Mouse (Mus musculus) heart, embryonic 13.5 days (tissue): ENCODE data around the gene Ptprm. TPM values are rescaled to one million over a fixed set of nuclear protein-coding genes. Genes with fewer than 3 reads are reported as not detected.

Experiments used
- ATAC-seq: fragments of 200-750 bp; cut with Nextera tagmentation; 2 replicates; pipeline ENCODE4 v1.8.0; 2017; ENCODE audit warnings: moderate TSS enrichment; ENCODE audit not compliant: insufficient number of reproducible peaks, low FRiP score, low TSS enrichment; ENCODE audit errors: extremely low read depth
- H3K27ac ChIP-seq: fragments of 300-500 bp; sonication (generic); replicated peaks from 2 replicates; pipeline ENCODE4 v1.5.1; 2015; ENCODE audit warnings: moderate library complexity, mild to moderate bottlenecking, inconsistent platforms
- H3K27me3 ChIP-seq: fragments of 300-500 bp; sonication (generic); replicated peaks from 2 replicates; pipeline ENCODE4 v1.6.1; 2015; ENCODE audit warnings: mild to moderate bottlenecking, inconsistent platforms
- H3K36me3 ChIP-seq: fragments of 300-500 bp; sonication (generic); 2 replicates; pipeline ENCODE4 v1.6.1; 2015; ENCODE audit warnings: mild to moderate bottlenecking, inconsistent platforms
- H3K4me1 ChIP-seq: fragments of 300-500 bp; sonication (generic); 2 replicates; pipeline ENCODE4 v1.6.1; 2015; ENCODE audit warnings: inconsistent platforms
- H3K4me2 ChIP-seq: fragments of 300-500 bp; sonication (generic); 2 replicates; pipeline ENCODE4 v1.6.1; 2015; ENCODE audit warnings: inconsistent platforms, mild to moderate bottlenecking, moderate library complexity
- H3K4me3 ChIP-seq: fragments of 300-500 bp; sonication (generic); 2 replicates; pipeline ENCODE4 v1.5.1; 2015; ENCODE audit warnings: moderate library complexity, mild to moderate bottlenecking, inconsistent platforms
- H3K9ac ChIP-seq: fragments of 300-500 bp; sonication (generic); 2 replicates; pipeline ENCODE4 v1.6.1; 2015; ENCODE audit warnings: inconsistent platforms, mild to moderate bottlenecking, moderate library complexity
- H3K9me3 ChIP-seq: fragments of 300-500 bp; sonication (generic); 2 replicates; pipeline ENCODE4 v1.6.1; 2016; ENCODE audit warnings: inconsistent platforms
- WGBS: fragments of 180-500 bp; shearing (Covaris S2); methylation state at CpG from one replicate; pipeline ENCODE4 v1.1.7; 2015; ENCODE audit warnings: mixed read lengths; 5-methylcytosine and 5-hydroxymethylcytosine counted together
- polyA plus RNA-seq: library from polyadenylated mRNA; unstranded; fragments of >200 nt; fragmentation: Nextera tagmentation; extraction: Ambion mirVana; gene quantifications from 2 replicates; pipeline ENCODE4 v1.2.1, GENCODE M21; 2015

Gene Ptprm
- polyA plus RNA-seq, 1 experiment from 2014 or later, result 12.7 TPM

DNA sequence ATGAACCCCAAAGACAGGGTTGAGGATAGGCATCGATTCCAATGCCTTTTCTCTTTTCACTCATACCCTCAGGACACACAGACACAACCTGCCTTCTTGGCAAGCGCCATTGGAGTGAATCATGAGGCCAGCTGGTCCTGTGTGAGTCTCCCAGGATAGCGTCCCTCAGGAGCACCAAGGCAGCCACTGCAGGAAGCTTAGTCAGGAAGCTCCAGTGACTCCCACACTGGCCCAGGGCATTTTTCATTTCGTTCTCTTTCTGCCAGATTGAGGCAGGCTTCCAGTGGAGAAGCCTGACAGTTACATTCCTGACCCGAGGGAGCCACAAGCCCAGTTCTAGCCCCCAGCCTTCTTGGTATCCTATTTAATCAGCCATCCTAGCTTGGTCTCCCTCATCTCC is 393.3 kb downstream of the Ptprm start:
- H3K36me3 ChIP-seq, result 0 out of 2 replicates have a peak, but pooled peaks cover 4% of the 10 kb centered on the region
- H3K4me1 ChIP-seq, result no peaks in the 10 kb centered on the region
- no peak overlapping the region for H3K4me3 ChIP-seq
- H3K9me3 ChIP-seq, result no peaks in the 10 kb centered on the region
- H3K9ac ChIP-seq, result no peak overlapping the region
- no peak overlapping the region for H3K4me2 ChIP-seq
- ATAC-seq, result no peak
- no peaks in the 10 kb centered on the region for H3K27me3 ChIP-seq
- H3K27ac ChIP-seq, result no peak overlapping the region
- 52% methylated on average over 5 of the region's 5 CpGs for WGBS

DNA sequence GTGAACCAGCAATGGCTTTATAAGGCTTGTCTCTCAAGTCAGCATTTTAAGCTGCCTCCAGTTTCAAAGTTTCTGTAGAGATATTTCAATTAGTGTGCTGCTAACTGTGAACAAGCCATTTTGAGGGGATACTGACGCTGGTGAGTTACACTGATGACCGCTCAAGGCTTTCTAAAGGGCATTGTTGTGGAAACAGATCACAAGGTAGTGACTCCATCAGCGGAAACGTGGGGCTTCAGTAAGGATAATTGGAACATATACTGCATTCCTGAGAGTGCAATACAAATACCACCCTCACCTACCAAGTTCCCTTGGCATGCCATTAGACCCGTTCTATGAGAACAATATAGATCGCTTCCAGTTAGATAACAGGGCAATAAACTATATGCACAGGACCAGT is 393.7 kb downstream of the Ptprm start:
- H3K9ac ChIP-seq, result no peak overlapping the region
- no peak overlapping the region for H3K27ac ChIP-seq
- H3K4me3 ChIP-seq, result no peak overlapping the region
- no peak for ATAC-seq
- 0 out of 2 replicates have a peak, but pooled peaks cover 4% of the 10 kb centered on the region for H3K36me3 ChIP-seq
- no peaks in the 10 kb centered on the region for H3K4me1 ChIP-seq
- no peaks in the 10 kb centered on the region for H3K9me3 ChIP-seq
- H3K27me3 ChIP-seq, result no peaks in the 10 kb centered on the region
- WGBS, result 82% methylated on average over 6 of the region's 6 CpGs
- H3K4me2 ChIP-seq, result no peak overlapping the region

DNA sequence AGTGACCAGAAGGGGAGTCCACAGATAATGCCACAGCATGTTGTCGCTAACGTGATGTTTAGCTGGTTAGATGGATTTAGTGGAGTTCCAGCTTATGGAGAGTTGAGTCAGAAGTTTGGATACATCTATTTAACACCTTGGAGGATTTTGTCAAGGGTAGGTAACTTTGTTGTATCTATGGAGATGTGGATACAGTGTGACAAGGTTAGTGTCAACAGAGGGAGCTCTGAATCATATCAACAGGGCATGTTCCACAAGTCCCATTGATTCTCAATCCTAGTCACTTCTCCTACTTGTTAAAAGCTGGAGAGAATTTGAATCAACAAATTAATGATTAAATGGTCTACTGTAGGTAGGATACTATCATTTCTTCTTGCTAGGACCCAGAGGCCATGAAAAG is 394.4 kb downstream of the Ptprm start:
- Histone ChIP-seq H3K4me2 (no peak overlapping the region), H3K9ac (no peak overlapping the region), H3K36me3 (0 out of 2 replicates have a peak, but pooled peaks cover 4% of the 10 kb centered on the region), H3K27ac (no peak overlapping the region), H3K4me3 (no peak overlapping the region), H3K9me3 (no peaks in the 10 kb centered on the region), H3K4me1 (no peaks in the 10 kb centered on the region), H3K27me3 (no peaks in the 10 kb centered on the region)
- ATAC-seq, result no peak
- WGBS, result 83% methylated on average over 2 of the region's 2 CpGs

DNA sequence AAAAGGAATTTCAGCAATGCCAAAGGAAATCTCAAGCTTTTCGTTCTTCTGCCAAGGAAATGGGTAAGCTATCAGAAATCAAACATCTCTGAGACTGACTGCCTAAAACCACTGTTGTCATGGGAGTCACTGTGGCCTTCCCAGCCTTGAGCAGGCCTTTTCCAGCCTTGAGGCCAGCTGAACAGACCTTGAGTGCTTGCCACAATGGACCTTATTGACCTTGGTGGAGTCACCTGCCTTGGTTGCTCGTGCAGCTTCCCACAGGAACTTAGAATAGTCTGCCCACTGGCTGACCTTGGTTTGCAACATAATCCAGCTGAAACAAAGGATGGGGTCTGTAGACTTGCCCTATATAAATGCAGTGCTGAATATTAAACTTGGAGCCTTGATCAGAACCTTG is 395.5 kb downstream of the Ptprm start:
- Histone ChIP-seq H3K4me1 (no peaks in the 10 kb centered on the region), H3K27me3 (no peaks in the 10 kb centered on the region), H3K4me3 (no peak overlapping the region), H3K4me2 (no peak overlapping the region), H3K27ac (no peak overlapping the region), H3K9ac (no peak overlapping the region), H3K36me3 (0 out of 2 replicates have a peak, but pooled peaks cover 4% of the 10 kb centered on the region), H3K9me3 (no peaks in the 10 kb centered on the region)
- 65% methylated on average over 2 of the region's 2 CpGs for WGBS
- no peak for ATAC-seq

DNA sequence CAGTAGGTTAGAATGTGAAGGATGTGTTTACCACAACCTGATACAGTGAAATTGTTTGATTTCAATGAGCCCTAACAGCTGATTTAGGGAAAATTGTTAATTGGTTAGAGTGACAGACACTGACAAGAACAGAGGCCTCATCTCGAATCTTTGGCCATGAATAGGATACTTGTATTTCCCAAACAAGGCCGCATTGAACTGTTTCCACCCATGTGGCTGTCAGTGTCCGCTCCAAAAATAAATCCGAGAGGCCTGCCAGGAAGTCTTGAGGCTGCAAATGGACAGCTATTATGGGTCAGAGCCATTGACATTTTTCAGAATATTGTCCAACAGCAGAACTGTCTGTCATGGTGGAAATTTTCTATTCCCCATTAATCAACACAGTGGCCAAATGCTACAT is 409.8 kb downstream of the Ptprm start:
- 61% methylated on average over 4 of the region's 4 CpGs for WGBS
- Histone ChIP-seq H3K36me3 (peaks cover 8% of the 10 kb centered on the region; the same call in 1 of the 2 replicates), H3K9ac (no peak overlapping the region)

DNA sequence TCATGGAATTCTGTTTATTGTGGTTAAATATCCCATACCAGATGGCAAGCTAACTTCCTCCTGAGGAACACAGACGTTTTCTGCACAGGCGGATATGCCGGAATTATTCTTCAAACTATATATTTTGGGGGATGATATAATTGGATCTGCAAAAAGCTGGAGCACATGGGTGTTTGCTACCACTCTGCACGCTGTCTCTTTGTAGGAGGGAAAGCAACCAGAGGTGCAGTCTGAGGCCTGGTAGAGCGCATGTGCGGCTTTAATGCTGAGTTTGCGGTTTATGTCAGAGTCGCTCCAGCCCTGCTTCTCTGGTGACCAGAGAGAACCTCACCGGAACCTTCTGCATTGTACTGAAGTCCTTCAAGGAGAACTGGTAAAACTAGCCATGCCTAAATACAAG is 410.7 kb downstream of the Ptprm start:
- Histone ChIP-seq H3K9me3 (no peaks in the 10 kb centered on the region), H3K27ac (no peak overlapping the region), H3K4me2 (no peak overlapping the region), H3K4me1 (no peaks in the 10 kb centered on the region), H3K36me3 (peaks cover 4% of the 10 kb centered on the region; the same call in 1 of the 2 replicates), H3K9ac (no peak overlapping the region), H3K4me3 (no peak overlapping the region), H3K27me3 (no peaks in the 10 kb centered on the region)
- 89% methylated on average over 9 of the region's 9 CpGs for WGBS
- ATAC-seq, result no peak

More for the DNA sequence above, 409.8 kb downstream of the Ptprm start:
- no peak overlapping the region for H3K4me2 ChIP-seq
- ATAC-seq, result no peak
- H3K27me3 ChIP-seq, result no peaks in the 10 kb centered on the region
- H3K9me3 ChIP-seq, result no peaks in the 10 kb centered on the region
- H3K4me3 ChIP-seq, result no peak overlapping the region
- no peak overlapping the region for H3K27ac ChIP-seq
- H3K4me1 ChIP-seq, result no peaks in the 10 kb centered on the region

DNA sequence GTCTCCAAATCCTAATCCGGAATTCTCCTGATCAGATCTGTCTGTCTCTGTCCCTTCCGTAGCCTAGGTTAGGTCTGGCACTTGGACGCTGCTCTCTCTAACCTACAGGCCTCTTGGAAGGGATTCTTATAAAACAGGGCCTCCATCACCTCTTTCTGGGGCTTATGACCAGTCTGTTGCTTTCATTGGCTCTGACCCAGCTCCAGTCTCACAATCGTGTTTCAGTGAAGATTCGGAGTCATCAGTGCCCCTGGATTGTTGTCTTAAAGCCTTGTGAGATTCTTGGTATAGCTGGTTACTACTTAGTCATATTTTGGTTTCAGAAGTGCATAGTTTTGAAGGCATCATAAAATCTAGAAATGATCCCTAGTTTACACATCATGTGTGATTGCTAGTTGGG is 428.6 kb downstream of the Ptprm start:
- Histone ChIP-seq H3K9me3 (peaks cover 13% of the 10 kb centered on the region), H3K4me2 (no peak overlapping the region), H3K4me1 (no peaks in the 10 kb centered on the region), H3K9ac (no peak overlapping the region), H3K36me3 (no peaks in the 10 kb centered on the region), H3K4me3 (no peak overlapping the region), H3K27me3 (no peaks in the 10 kb centered on the region), H3K27ac (no peak overlapping the region)
- WGBS, result 60% methylated on average over 5 of the region's 5 CpGs
- no peak for ATAC-seq

DNA sequence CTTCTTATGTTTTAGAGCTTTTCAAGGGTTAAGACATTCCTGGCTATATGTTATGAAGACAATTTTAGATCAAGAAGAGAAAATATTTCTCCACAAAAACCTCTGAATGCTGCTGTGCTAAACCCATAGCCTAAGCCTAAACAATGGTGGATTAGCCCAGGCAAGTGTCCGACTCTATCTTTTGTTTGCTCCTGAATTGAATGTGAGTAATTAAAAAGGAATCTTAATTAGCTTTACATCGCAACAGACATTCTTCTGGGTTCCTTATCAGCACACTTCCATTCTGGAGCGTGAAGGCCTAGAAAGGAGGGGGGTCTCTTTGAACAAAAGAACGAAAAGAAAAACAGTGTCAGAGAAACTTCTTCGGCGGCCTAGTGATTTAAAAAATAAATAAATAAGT is 439.6 kb downstream of the Ptprm start:
- Histone ChIP-seq H3K9ac (no peak overlapping the region), H3K4me2 (no peak overlapping the region), H3K27ac (no peak overlapping the region), H3K27me3 (no peaks in the 10 kb centered on the region), H3K36me3 (peaks cover 7% of the 10 kb centered on the region; the same call in 1 of the 2 replicates), H3K4me3 (no peak overlapping the region), H3K4me1 (no peaks in the 10 kb centered on the region; the same call in 1 of the 2 replicates), H3K9me3 (no peaks in the 10 kb centered on the region)
- 26% methylated on average over 6 of the region's 6 CpGs for WGBS
- ATAC-seq, result no peak

DNA sequence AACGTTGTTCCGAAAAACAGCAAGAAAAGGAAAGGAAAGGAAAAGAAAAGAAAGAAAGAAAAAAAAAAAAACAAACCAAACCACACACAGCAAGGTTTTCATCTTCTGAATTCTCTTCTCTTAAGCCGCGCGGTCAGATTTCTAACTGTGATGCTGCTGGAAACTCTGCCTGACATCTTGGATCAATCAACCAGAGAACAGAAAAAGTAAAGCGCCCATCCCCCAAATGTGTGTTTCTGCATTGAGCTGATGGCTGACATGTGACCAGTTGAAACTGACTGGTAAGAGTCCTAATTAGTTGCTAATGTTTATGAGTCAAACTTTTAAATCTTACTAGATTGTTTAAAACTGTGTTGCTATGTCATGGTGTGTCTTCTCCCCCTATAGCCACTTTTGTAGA is 441.7 kb downstream of the Ptprm start:
- WGBS, result 73% methylated on average over 6 of the region's 6 CpGs
- ATAC-seq, result no peak
- no peaks in the 10 kb centered on the region for H3K27me3 ChIP-seq
- H3K4me2 ChIP-seq, result no peak overlapping the region
- H3K27ac ChIP-seq, result no peak overlapping the region
- no peak overlapping the region for H3K4me3 ChIP-seq
- no peaks in the 10 kb centered on the region for H3K36me3 ChIP-seq
- no peaks in the 10 kb centered on the region for H3K9me3 ChIP-seq
- no peak overlapping the region for H3K9ac ChIP-seq
- H3K4me1 ChIP-seq, result no peaks in the 10 kb centered on the region; the same call in 1 of the 2 replicates

DNA sequence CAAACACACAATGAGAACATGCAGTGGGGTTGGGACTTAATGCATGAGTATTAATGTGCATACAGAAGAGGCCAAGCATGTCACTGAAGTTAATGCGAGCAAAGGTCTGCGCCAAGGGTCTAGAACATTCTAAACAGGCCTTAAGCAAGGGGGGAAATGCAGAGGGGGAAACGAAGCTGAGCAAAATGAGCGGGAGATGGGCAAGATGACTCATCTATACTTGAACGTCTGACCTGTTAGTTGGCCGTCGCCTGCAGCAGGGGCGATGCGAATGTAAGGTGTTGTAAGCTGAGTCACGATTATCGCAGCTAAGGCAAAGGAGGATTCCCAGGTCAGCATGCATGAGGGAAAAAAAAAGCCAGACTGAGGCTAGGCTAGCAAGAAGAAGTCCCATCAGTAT is 442.1 kb downstream of the Ptprm start:
- Histone ChIP-seq H3K9me3 (no peaks in the 10 kb centered on the region), H3K36me3 (no peaks in the 10 kb centered on the region), H3K9ac (no peak overlapping the region), H3K4me2 (no peak overlapping the region), H3K27ac (no peak overlapping the region), H3K27me3 (no peaks in the 10 kb centered on the region), H3K4me1 (no peaks in the 10 kb centered on the region; the same call in 1 of the 2 replicates), H3K4me3 (no peak overlapping the region)
- no peak for ATAC-seq
- 73% methylated on average over 11 of the region's 11 CpGs for WGBS

DNA sequence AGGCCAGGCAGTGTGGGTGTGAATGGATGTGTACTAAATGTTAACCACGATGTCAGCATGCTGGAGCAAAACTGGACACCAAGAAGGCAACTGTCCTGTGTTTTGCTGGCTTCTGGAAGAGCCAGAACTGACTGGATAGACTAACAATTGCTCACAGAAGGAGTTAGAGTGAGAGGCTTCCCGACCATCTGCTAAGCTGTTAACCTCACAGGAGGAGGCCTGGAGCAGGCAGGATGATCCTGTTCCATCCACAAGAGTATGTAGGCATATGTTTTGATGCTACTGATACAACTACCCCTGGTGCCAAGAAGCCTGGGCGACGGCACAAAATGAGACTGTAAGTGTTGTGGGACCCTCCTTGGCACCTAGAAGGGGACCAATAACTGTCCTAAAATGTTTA is 444.4 kb downstream of the Ptprm start:
- H3K9ac ChIP-seq, result no peak overlapping the region
- no peaks in the 10 kb centered on the region for H3K36me3 ChIP-seq
- no peaks in the 10 kb centered on the region for H3K9me3 ChIP-seq
- 80% methylated on average over 4 of the region's 4 CpGs for WGBS
- no peak for ATAC-seq
- H3K4me2 ChIP-seq, result no peak overlapping the region
- H3K27me3 ChIP-seq, result no peaks in the 10 kb centered on the region
- no peak overlapping the region for H3K4me3 ChIP-seq
- H3K27ac ChIP-seq, result no peak overlapping the region
- no peaks in the 10 kb centered on the region; the same call in 1 of the 2 replicates for H3K4me1 ChIP-seq

DNA sequence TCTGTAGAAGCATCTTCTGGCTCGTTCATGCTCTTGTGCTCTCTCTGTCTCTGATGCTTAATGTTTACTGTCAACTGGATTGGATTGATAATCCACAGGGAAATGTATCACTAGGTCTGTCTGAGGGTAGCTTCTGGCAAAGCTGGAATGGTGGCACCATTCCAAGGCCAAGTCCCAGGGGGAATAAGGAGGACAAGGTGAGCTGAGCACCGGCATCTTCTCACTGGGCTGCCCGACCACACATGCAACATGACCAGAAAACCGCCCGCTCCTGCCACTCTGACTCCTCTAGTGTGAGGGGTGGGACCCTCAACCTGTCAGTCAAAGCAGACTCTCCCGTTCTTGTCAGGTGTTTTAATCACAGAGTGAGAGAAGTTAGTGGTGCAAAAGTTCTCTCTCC is 445.3 kb downstream of the Ptprm start:
- no peak for ATAC-seq
- Histone ChIP-seq H3K27me3 (no peaks in the 10 kb centered on the region), H3K27ac (no peak overlapping the region), H3K9ac (no peak overlapping the region), H3K4me2 (no peak overlapping the region), H3K4me1 (no peaks in the 10 kb centered on the region), H3K36me3 (no peaks in the 10 kb centered on the region), H3K9me3 (no peaks in the 10 kb centered on the region), H3K4me3 (no peak overlapping the region)
- WGBS, result 77% methylated on average over 6 of the region's 6 CpGs
